Mouse (Mus musculus): ENCODE results near the gene H2al1c. TPM values are rescaled to one million over a fixed set of nuclear protein-coding genes. Genes with fewer than 3 reads are reported as not detected.

H2al1c gene
- polyA plus RNA-seq, 1 experiment: not detected

Other genes with a start within 250 kb of the H2al1c start
- not detected in 2 replicates for gene H2al1a, start 6.4 kb upstream of the H2al1c start, polyA plus RNA-seq (2012; rRNA removed)
- not detected in 2 replicates for gene H2al1b, start 3.2 kb upstream of the H2al1c start, polyA plus RNA-seq (2012; rRNA removed)
- gene H2al1d, start 3.2 kb downstream of the H2al1c start, polyA plus RNA-seq (2012; rRNA removed): not detected in 2 replicates
- 0.31 TPM in 1 of 2 replicates, not detected in the other for gene H2al1e, start 6.3 kb downstream of the H2al1c start, polyA plus RNA-seq (2012; rRNA removed)
- gene H2al1f, start 9.5 kb downstream of the H2al1c start, polyA plus RNA-seq (2012; rRNA removed): not detected in 2 replicates
- not detected in 2 replicates for gene H2al1g, start 12.6 kb downstream of the H2al1c start, polyA plus RNA-seq (2012; rRNA removed)
- not detected in 2 replicates for gene H2al1h, start 15.8 kb downstream of the H2al1c start, polyA plus RNA-seq (2012; rRNA removed)
- not detected in 2 replicates for gene H2al1i, start 19.0 kb downstream of the H2al1c start, polyA plus RNA-seq (2012; rRNA removed)
- gene H2al1j, start 22.2 kb downstream of the H2al1c start, polyA plus RNA-seq (2012; rRNA removed): not detected in 2 replicates

Measured in gonadal fat pad, adult 2 months (tissue).